Mouse (Mus musculus): ENCODE data around the gene Rep15. TPM values are rescaled to one million over a fixed set of nuclear protein-coding genes. Genes with fewer than 3 reads are reported as not detected.

The Rep15 gene
- polyA plus RNA-seq, 1 experiment from 2014 or later = 1.1 TPM

- Histone ChIP-seq H3K36me3 (ENCODE audit: control insufficient read depth, insufficient read depth, low read length) (peaks cover 18% of the 10 kb centered on the region), H3K4me3 (ENCODE audit: low read depth, low read length) (no peak overlapping the region), H3K4me1 (ENCODE audit: control insufficient read depth, insufficient read depth, low read length) (peaks cover 2% of the 10 kb centered on the region; the same call in 1 of the 2 replicates), H3K9ac (ENCODE audit: low read depth, low read length) (no peak overlapping the region), H3K9me3 (replicated peaks; ENCODE audit: control insufficient read depth, low read length) (no peaks in the 10 kb centered on the region), H3K27me3 (ENCODE audit: control insufficient read depth, insufficient read depth, low read length) (no peaks in the 10 kb centered on the region), H3K4me2 (no peak overlapping the region), H3K27ac (ENCODE audit: low read depth, low read length) (no peak overlapping the region)
- WGBS (ENCODE audit: insufficient replicate concordance) = 81% methylated on average over 16 of the region's 16 CpGs
- ATAC-seq (replicated peaks; ENCODE audit: insufficient number of reproducible peaks, low FRiP score, low TSS enrichment) = no peak
These were observed 9.8 kb upstream of the Rep15 start for GRCm38 (mm10) chr6:147022375-147023132.

GRCm38 (mm10) chr6:147023133-147023395 lies 9.3 kb upstream of the Rep15 start:
- no peak for ATAC-seq (replicated peaks; ENCODE audit: insufficient number of reproducible peaks, low FRiP score, low TSS enrichment)
- H3K4me3 ChIP-seq (ENCODE audit: low read depth, low read length) = no peak overlapping the region
- H3K27ac ChIP-seq (ENCODE audit: low read depth, low read length) = no peak overlapping the region
- H3K27me3 ChIP-seq (ENCODE audit: control insufficient read depth, insufficient read depth, low read length) = no peaks in the 10 kb centered on the region
- WGBS (ENCODE audit: insufficient replicate concordance) = 89% methylated on average over 2 of the region's 2 CpGs
- no peaks in the 10 kb centered on the region for H3K9me3 ChIP-seq (replicated peaks; ENCODE audit: control insufficient read depth, low read length)
- H3K4me1 ChIP-seq (ENCODE audit: control insufficient read depth, insufficient read depth, low read length) = peaks cover 2% of the 10 kb centered on the region; the same call in 1 of the 2 replicates
- H3K36me3 ChIP-seq (ENCODE audit: control insufficient read depth, insufficient read depth, low read length) = peaks cover 18% of the 10 kb centered on the region
- no peak overlapping the region for H3K4me2 ChIP-seq
- no peak overlapping the region for H3K9ac ChIP-seq (ENCODE audit: low read depth, low read length)

GRCm38 (mm10) chr6:147023568-147023967 lies 8.8 kb upstream of the Rep15 start:
- no peak overlapping the region for H3K27ac ChIP-seq (ENCODE audit: low read depth, low read length)
- ATAC-seq (replicated peaks; ENCODE audit: insufficient number of reproducible peaks, low FRiP score, low TSS enrichment) = no peak
- H3K4me1 ChIP-seq (ENCODE audit: control insufficient read depth, insufficient read depth, low read length) = peaks cover 2% of the 10 kb centered on the region; the same call in 1 of the 2 replicates
- no peaks in the 10 kb centered on the region for H3K27me3 ChIP-seq (ENCODE audit: control insufficient read depth, insufficient read depth, low read length)
- H3K9ac ChIP-seq (ENCODE audit: low read depth, low read length) = no peak overlapping the region
- peaks cover 18% of the 10 kb centered on the region for H3K36me3 ChIP-seq (ENCODE audit: control insufficient read depth, insufficient read depth, low read length)
- H3K9me3 ChIP-seq (replicated peaks; ENCODE audit: control insufficient read depth, low read length) = no peaks in the 10 kb centered on the region
- no peak overlapping the region for H3K4me2 ChIP-seq
- no peak overlapping the region for H3K4me3 ChIP-seq (ENCODE audit: low read depth, low read length)

- Histone ChIP-seq H3K4me1 (ENCODE audit: control insufficient read depth, insufficient read depth, low read length) (peaks cover 2% of the 10 kb centered on the region; the same call in 1 of the 2 replicates), H3K4me2 (no peak overlapping the region), H3K4me3 (ENCODE audit: low read depth, low read length) (no peak overlapping the region), H3K27ac (ENCODE audit: low read depth, low read length) (no peak overlapping the region), H3K9me3 (replicated peaks; ENCODE audit: control insufficient read depth, low read length) (no peaks in the 10 kb centered on the region), H3K9ac (ENCODE audit: low read depth, low read length) (no peak overlapping the region), H3K27me3 (ENCODE audit: control insufficient read depth, insufficient read depth, low read length) (no peaks in the 10 kb centered on the region), H3K36me3 (ENCODE audit: control insufficient read depth, insufficient read depth, low read length) (peaks cover 21% of the 10 kb centered on the region)
- ATAC-seq (replicated peaks; ENCODE audit: insufficient number of reproducible peaks, low FRiP score, low TSS enrichment) = no peak
- 55% methylated on average over 3 of the region's 3 CpGs for WGBS (ENCODE audit: insufficient replicate concordance)
These were observed 7.6 kb upstream of the Rep15 start for GRCm38 (mm10) chr6:147024761-147025160.

- no peak for ATAC-seq (replicated peaks; ENCODE audit: insufficient number of reproducible peaks, low FRiP score, low TSS enrichment)
- Histone ChIP-seq H3K27ac (ENCODE audit: low read depth, low read length) (no peak overlapping the region), H3K36me3 (ENCODE audit: control insufficient read depth, insufficient read depth, low read length) (peaks cover 21% of the 10 kb centered on the region), H3K4me1 (ENCODE audit: control insufficient read depth, insufficient read depth, low read length) (no peaks in the 10 kb centered on the region), H3K27me3 (ENCODE audit: control insufficient read depth, insufficient read depth, low read length) (no peaks in the 10 kb centered on the region), H3K4me3 (ENCODE audit: low read depth, low read length) (no peak overlapping the region), H3K9me3 (replicated peaks; ENCODE audit: control insufficient read depth, low read length) (no peaks in the 10 kb centered on the region), H3K9ac (ENCODE audit: low read depth, low read length) (no peak overlapping the region), H3K4me2 (no peak overlapping the region)
- WGBS (ENCODE audit: insufficient replicate concordance) = 83% methylated on average over 2 of the region's 2 CpGs
These were observed 4.0 kb upstream of the Rep15 start for GRCm38 (mm10) chr6:147028396-147028795.

- 79% methylated on average over 9 of the region's 9 CpGs for WGBS (ENCODE audit: insufficient replicate concordance)
- ATAC-seq (replicated peaks; ENCODE audit: insufficient number of reproducible peaks, low FRiP score, low TSS enrichment) = no peak
- no peak overlapping the region for H3K4me3 ChIP-seq (ENCODE audit: low read depth, low read length)
- H3K4me1 ChIP-seq (ENCODE audit: control insufficient read depth, insufficient read depth, low read length) = no peaks in the 10 kb centered on the region
- H3K9me3 ChIP-seq (replicated peaks; ENCODE audit: control insufficient read depth, low read length) = no peaks in the 10 kb centered on the region
- H3K9ac ChIP-seq (ENCODE audit: low read depth, low read length) = no peak overlapping the region
- no peak overlapping the region for H3K4me2 ChIP-seq
- peaks cover 21% of the 10 kb centered on the region for H3K36me3 ChIP-seq (ENCODE audit: control insufficient read depth, insufficient read depth, low read length)
- H3K27ac ChIP-seq (ENCODE audit: low read depth, low read length) = no peak overlapping the region
- H3K27me3 ChIP-seq (ENCODE audit: control insufficient read depth, insufficient read depth, low read length) = no peaks in the 10 kb centered on the region
These were observed 2.8 kb upstream of the Rep15 start for GRCm38 (mm10) chr6:147029591-147029990.

- Histone ChIP-seq H3K4me3 (ENCODE audit: low read depth, low read length) (no peak overlapping the region), H3K27ac (ENCODE audit: low read depth, low read length) (no peak overlapping the region), H3K36me3 (ENCODE audit: control insufficient read depth, insufficient read depth, low read length) (peaks cover 19% of the 10 kb centered on the region), H3K9ac (ENCODE audit: low read depth, low read length) (no peak overlapping the region), H3K4me1 (ENCODE audit: control insufficient read depth, insufficient read depth, low read length) (no peaks in the 10 kb centered on the region), H3K27me3 (ENCODE audit: control insufficient read depth, insufficient read depth, low read length) (no peaks in the 10 kb centered on the region), H3K9me3 (replicated peaks; ENCODE audit: control insufficient read depth, low read length) (no peaks in the 10 kb centered on the region), H3K4me2 (no peak overlapping the region)
- no peak for ATAC-seq (replicated peaks; ENCODE audit: insufficient number of reproducible peaks, low FRiP score, low TSS enrichment)
- 84% methylated on average over 15 of the region's 15 CpGs for WGBS (ENCODE audit: insufficient replicate concordance)
These were observed 2.1 kb upstream of the Rep15 start for GRCm38 (mm10) chr6:147030096-147030885.

- Histone ChIP-seq H3K9ac (ENCODE audit: low read depth, low read length) (peak within 1 kb of the TSS; percentile 98), H3K27me3 (ENCODE audit: control insufficient read depth, insufficient read depth, low read length) (no peaks in the 10 kb centered on the region), H3K27ac (ENCODE audit: low read depth, low read length) (peak within 1 kb of the TSS; percentile 93), H3K9me3 (replicated peaks; ENCODE audit: control insufficient read depth, low read length) (no peaks in the 10 kb centered on the region), H3K4me3 (ENCODE audit: low read depth, low read length) (peak within 1 kb of the TSS; percentile 94), H3K4me1 (ENCODE audit: control insufficient read depth, insufficient read depth, low read length) (peaks cover 9% of the 10 kb centered on the region), H3K4me2 (peak within 1 kb of the TSS; percentile 79), H3K36me3 (ENCODE audit: control insufficient read depth, insufficient read depth, low read length) (no peaks in the 10 kb centered on the region)
- ATAC-seq (replicated peaks; ENCODE audit: insufficient number of reproducible peaks, low FRiP score, low TSS enrichment) = peak; percentile 98
- WGBS (ENCODE audit: insufficient replicate concordance) = 3% methylated on average over 65 of the region's 66 CpGs
These were observed 10.2 kb downstream of the Rep15 start, which contains the start of gene Mrps35 for GRCm38 (mm10) chr6:147042291-147043290. Gene Mrps35 (plus strand): TSS chr6:147042764.

Data from heart, embryonic 11.5 days (tissue).